Comparison of ENCODE assay signal across 50 mouse cellular contexts in the genomic region with DNA sequence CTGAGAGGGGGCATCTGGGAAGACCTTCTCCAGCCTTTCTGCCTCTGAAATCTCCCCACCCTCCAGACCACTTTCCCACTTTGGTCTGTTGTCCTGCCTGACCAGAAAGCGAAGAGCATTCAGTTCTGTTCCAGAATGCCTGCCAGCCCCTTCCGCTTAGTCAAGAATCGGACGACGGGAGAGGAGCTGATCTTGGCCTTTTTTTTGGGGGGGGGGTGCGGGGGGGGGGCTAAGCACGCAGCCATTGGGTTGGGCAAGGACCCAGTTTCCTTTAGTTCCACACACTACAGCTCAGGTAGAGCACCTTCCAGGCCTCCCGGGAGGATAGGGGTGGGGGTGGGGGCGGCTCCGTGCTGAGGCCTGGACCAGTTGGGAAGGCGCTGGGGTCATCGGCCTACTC. TPM values are rescaled to one million over a fixed set of nuclear protein-coding genes. Genes with fewer than 3 reads are reported as not detected.
"Had no signal": no experiment of that assay in that cellular context is flagged by ENCODE, and none has a peak within 500 bp of the region (broad histone marks: within the 10 kb centered on the region; RNA-seq: fewer than 3 reads in every experiment).

A gene (plus strand): TSS at position 301 of the 400 bp plus-strand sequence.

- H3K4me1 ChIP-seq: heart, embryonic 10.5 days; heart, embryonic 12.5 days; heart, embryonic 13.5 days; heart, embryonic 15.5 days; hindbrain, embryonic 10.5 days; hindbrain, embryonic 12.5 days; hindbrain, embryonic 13.5 days; hindbrain, embryonic 15.5 days; intestine, embryonic 15.5 days; kidney, embryonic 15.5 days had no signal

- H3K9me3 ChIP-seq: heart, embryonic 10.5 days; heart, embryonic 12.5 days; heart, embryonic 13.5 days; heart, embryonic 15.5 days; hindbrain, embryonic 10.5 days; hindbrain, embryonic 12.5 days; hindbrain, embryonic 13.5 days; hindbrain, embryonic 15.5 days; intestine, embryonic 15.5 days; kidney, embryonic 15.5 days had no signal

- H3K27me3 ChIP-seq: heart, embryonic 12.5 days; heart, embryonic 13.5 days; heart, embryonic 15.5 days; hindbrain, embryonic 12.5 days; hindbrain, embryonic 13.5 days; hindbrain, embryonic 15.5 days; intestine, embryonic 15.5 days; kidney, embryonic 15.5 days had no signal

- H3K9ac ChIP-seq: heart, embryonic 12.5 days; heart, embryonic 13.5 days; heart, embryonic 15.5 days; hindbrain, embryonic 12.5 days; hindbrain, embryonic 13.5 days; hindbrain, embryonic 14.5 days; hindbrain, embryonic 15.5 days; intestine, embryonic 15.5 days; kidney, embryonic 15.5 days had no signal

- H3K4me3 ChIP-seq: heart, embryonic 10.5 days; heart, embryonic 12.5 days; heart, embryonic 13.5 days; heart, embryonic 15.5 days; hindbrain, embryonic 10.5 days; hindbrain, embryonic 12.5 days; hindbrain, embryonic 13.5 days; hindbrain, embryonic 15.5 days; intestine, embryonic 15.5 days; kidney, embryonic 15.5 days; layer of hippocampus, adult 2 months had no signal

- H3K27ac ChIP-seq: heart, embryonic 10.5 days; heart, embryonic 13.5 days; heart, embryonic 15.5 days; hindbrain, embryonic 10.5 days; hindbrain, embryonic 12.5 days; hindbrain, embryonic 13.5 days; hindbrain, embryonic 14.5 days; hindbrain, embryonic 15.5 days; hindbrain, postnatal 0 days; intestine, embryonic 15.5 days; kidney, embryonic 15.5 days; kidney, postnatal 0 days; layer of hippocampus, adult 2 months had no signal

- H3K4me2 ChIP-seq: heart, embryonic 11.5 days; heart, embryonic 12.5 days; heart, embryonic 13.5 days; heart, embryonic 15.5 days; hindbrain, embryonic 12.5 days; hindbrain, embryonic 13.5 days; hindbrain, embryonic 14.5 days; hindbrain, embryonic 15.5 days; intestine, embryonic 15.5 days; kidney, embryonic 15.5 days had no signal

- ATAC-seq: hindbrain, embryonic 16.5 days; hindbrain, postnatal 0 days; inflammation-experienced regulatory T-cells, adult 6 months; intestine, embryonic 15.5 days; intestine, embryonic 16.5 days; intestine, postnatal 0 days had no signal

- H3K36me3 ChIP-seq: heart, embryonic 10.5 days; heart, embryonic 12.5 days; heart, embryonic 13.5 days; heart, embryonic 15.5 days; hindbrain, embryonic 10.5 days; hindbrain, embryonic 12.5 days; hindbrain, embryonic 13.5 days; hindbrain, embryonic 15.5 days; intestine, embryonic 15.5 days; kidney, embryonic 15.5 days had no signal

- DNase-seq: heart, postnatal 10 days; heart, postnatal 14 days; heart, postnatal 36 days; heart, postnatal 4 days; kidney, adult 11 months; kidney, adult 18-20 months; kidney, adult 2 months; kidney, adult 8-10 months; kidney, postnatal 10 days; kidney, postnatal 14 days; kidney, postnatal 25 days; kidney, postnatal 36 days; kidney, postnatal 4 days; layer of hippocampus, adult 9-11 months; layer of hippocampus, postnatal 36 days had no signal

RNA-seq across cellular contexts. Expression of the gene that starts here (rescaled TPM):
- total RNA-seq: heart, adult 8-10 months; heart, postnatal 10 days; heart, postnatal 14 days; heart, postnatal 25 days; heart, postnatal 36 days; heart, postnatal 4 days; hematopoietic stem cell, adult 5-6 weeks; hindbrain, postnatal 0 days; layer of hippocampus, adult 18-20 months; layer of hippocampus, adult 2 months; layer of hippocampus, adult 8-10 months; layer of hippocampus, postnatal 10 days; layer of hippocampus, postnatal 14 days; layer of hippocampus, postnatal 25 days; layer of hippocampus, postnatal 36 days; left cerebral cortex, adult 18-20 months had no signal
- polyA plus RNA-seq: heart, embryonic 10.5 days; heart, embryonic 11.5 days; heart, embryonic 12.5 days; heart, embryonic 13.5 days; heart, embryonic 14.5 days; heart, embryonic 15.5 days; heart, embryonic 16.5 days; heart, postnatal 0 days; hindbrain, embryonic 10.5 days; hindbrain, embryonic 11.5 days; hindbrain, embryonic 12.5 days; hindbrain, embryonic 13.5 days; hindbrain, embryonic 14.5 days; hindbrain, embryonic 15.5 days; hindbrain, embryonic 16.5 days; hindbrain, postnatal 0 days; inflammation-experienced regulatory T-cells, adult 6 months; intestine, embryonic 14.5 days; intestine, embryonic 15.5 days; intestine, embryonic 16.5 days; intestine, postnatal 0 days; kidney, adult 2 months; kidney, embryonic 14.5 days; kidney, embryonic 15.5 days; kidney, postnatal 0 days; large intestine, adult 2 months had no signal
